Mouse (Mus musculus) mesoderm, embryonic 11.5 days (tissue): ENCODE data around the gene Slc5a4a.

ENCODE experiments used
- DNase-seq: peaks from one replicate; pipeline ENCODE4 v3.0.0-alpha.2; 2012; ENCODE audit warnings: low read depth, low spot score

Slc5a4a gene

GRCm38 (mm10) chr10:76218240-76218639, 71.0 kb downstream of the Slc5a4a start:
- DNase-seq: no peak

GRCm38 (mm10) chr10:76225944-76226343, 78.7 kb downstream of the Slc5a4a start:
- no peak for DNase-seq

GRCm38 (mm10) chr10:76229627-76230026, 82.4 kb downstream of the Slc5a4a start:
- DNase-seq: no peak

- DNase-seq: peak; percentile 95
Measured at GRCm38 (mm10) chr10:76237341-76238225, 90.3 kb downstream of the Slc5a4a start, which contains the start of gene Prmt2. Gene Prmt2 (minus strand): TSS chr10:76237865.
